Mouse (Mus musculus) liver, adult 2 months (tissue): ENCODE measurements around the gene Dalrd3. TPM values are rescaled to one million over a fixed set of nuclear protein-coding genes. Genes with fewer than 3 reads are reported as not detected.

Source experiments
- DNase-seq: peaks from one replicate; pipeline ENCODE4 v3.0.0-alpha.2; 2011; ENCODE audit warnings: low read depth, low spot score; ENCODE audit errors: extremely low read depth
- H3K27ac ChIP-seq: fragments of 200-500 bp; replicated peaks from 2 replicates; pipeline ENCODE4 v1.5.1; 2012; ENCODE audit warnings: low read depth, mild to moderate bottlenecking, control low read depth, inconsistent platforms, low read length; ENCODE audit not compliant: insufficient read depth
- H3K27me3 ChIP-seq: fragments of 200-500 bp; 2 replicates; pipeline ENCODE4 v1.6.1; 2012; ENCODE audit warnings: mild to moderate bottlenecking, moderate library complexity, low read length, inconsistent platforms; ENCODE audit not compliant: control insufficient read depth, insufficient read depth
- H3K36me3 ChIP-seq: fragments of 200-500 bp; 2 replicates; pipeline ENCODE4 v1.6.1; 2012; ENCODE audit warnings: low read length, inconsistent platforms; ENCODE audit not compliant: control insufficient read depth, insufficient read depth
- H3K4me1 ChIP-seq: fragments of 200-500 bp; 2 replicates; pipeline ENCODE4 v1.6.1; 2011; ENCODE audit warnings: low read length; ENCODE audit not compliant: control insufficient read depth, insufficient read depth
- H3K4me3 ChIP-seq: fragments of 200-500 bp; 2 replicates; pipeline ENCODE4 v1.5.1; 2011; ENCODE audit warnings: low read depth, mild to moderate bottlenecking, control low read depth, low read length, moderate library complexity; ENCODE audit not compliant: insufficient read depth
- H3K79me2 ChIP-seq: fragments of 200-500 bp; 2 replicates; pipeline ENCODE4 v1.6.1; 2012; ENCODE audit warnings: inconsistent platforms, mild to moderate bottlenecking, low read length, moderate library complexity; ENCODE audit not compliant: control insufficient read depth, insufficient read depth
- H3K9ac ChIP-seq: fragments of 200-500 bp; 2 replicates; pipeline ENCODE4 v1.6.1; 2012; ENCODE audit warnings: low read depth, mild to moderate bottlenecking, control low read depth, inconsistent platforms, low read length
- CTCF ChIP-seq: fragments of 200-500 bp; IDR thresholded peaks from 2 replicates; pipeline ENCODE4 v1.5.1; 2011; ENCODE audit warnings: low read depth, low read length, control low read depth
- POLR2A ChIP-seq: fragments of 200-500 bp; IDR thresholded peaks from 2 replicates; pipeline ENCODE4 v1.6.1; 2011; ENCODE audit warnings: low read length, control low read depth; ENCODE audit not compliant: insufficient read depth; ENCODE audit errors: extremely low read depth
- WGBS: fragments of 180-500 bp; shearing (Covaris S2); methylation state at CpG from one replicate; pipeline ENCODE4 v1.1.7; 2018; 5-methylcytosine and 5-hydroxymethylcytosine counted together
- polyA plus RNA-seq: library from polyadenylated mRNA; depleted of rRNA; stranded (reverse); fragments of >200 nt; gene quantifications from 2 replicates; pipeline ENCODE4 v1.2.3, GENCODE M21; 2012
- total RNA-seq: library from RNA; depleted of rRNA; stranded (reverse); fragments of >200 nt; gene quantifications from 2 replicates; pipeline ENCODE4 v1.2.3, GENCODE M21; 2014

Dalrd3 gene
- total and polyA plus RNA-seq, 2 experiments: 32.8 to 130 TPM

- TF ChIP-seq POLR2A (no peak), CTCF (no peak)
- WGBS: 92% methylated on average over 1 of the region's 1 CpGs
- H3K27me3 ChIP-seq: no peaks in the 10 kb centered on the region
- H3K4me1 ChIP-seq: no peaks in the 10 kb centered on the region; the same call in 1 of the 2 replicates
- no peak overlapping the region for H3K4me3 ChIP-seq
- H3K79me2 ChIP-seq: peaks cover 7% of the 10 kb centered on the region; the same call in 1 of the 2 replicates
- H3K9ac ChIP-seq: no peak overlapping the region
- H3K27ac ChIP-seq: no peak overlapping the region
- DNase-seq: no peak
- H3K36me3 ChIP-seq: peaks cover 55% of the 10 kb centered on the region
Measured at GRCm38 (mm10) chr9:108531496-108531895, 38.2 kb upstream of the Dalrd3 start.

GRCm38 (mm10) chr9:108540846-108541245, 28.8 kb upstream of the Dalrd3 start:
- Histone ChIP-seq H3K27ac (no peak overlapping the region), H3K27me3 (no peaks in the 10 kb centered on the region), H3K9ac (no peak overlapping the region), H3K79me2 (no peaks in the 10 kb centered on the region; the same call in 1 of the 2 replicates), H3K4me3 (no peak overlapping the region), H3K4me1 (peaks cover 5% of the 10 kb centered on the region; the same call in 1 of the 2 replicates), H3K36me3 (peaks cover 67% of the 10 kb centered on the region)
- no peak for DNase-seq
- TF ChIP-seq CTCF (no peak), POLR2A (no peak)

- no peaks in the 10 kb centered on the region for H3K27me3 ChIP-seq
- H3K27ac ChIP-seq: peak overlapping the region; percentile 31
- no peak overlapping the region for H3K4me3 ChIP-seq
- peaks cover 64% of the 10 kb centered on the region for H3K36me3 ChIP-seq
- H3K4me1 ChIP-seq: peaks cover 11% of the 10 kb centered on the region
- WGBS: 19% methylated on average over 3 of the region's 3 CpGs
- peak; percentile 72 for DNase-seq
- H3K9ac ChIP-seq: no peak overlapping the region
- H3K79me2 ChIP-seq: no peaks in the 10 kb centered on the region; the same call in 1 of the 2 replicates
- TF ChIP-seq CTCF: no peak
- no peak for TF ChIP-seq POLR2A
Measured at GRCm38 (mm10) chr9:108545986-108546385, 23.7 kb upstream of the Dalrd3 start.

GRCm38 (mm10) chr9:108546875-108547274, 22.8 kb upstream of the Dalrd3 start:
- TF ChIP-seq CTCF (no peak), POLR2A (no peak)
- H3K9ac ChIP-seq: no peak overlapping the region
- peak overlapping the region; percentile 99 for H3K27ac ChIP-seq
- peaks cover 59% of the 10 kb centered on the region for H3K36me3 ChIP-seq
- DNase-seq: peak; percentile 66
- no peaks in the 10 kb centered on the region for H3K27me3 ChIP-seq
- H3K4me1 ChIP-seq: peaks cover 14% of the 10 kb centered on the region
- no peaks in the 10 kb centered on the region; the same call in 1 of the 2 replicates for H3K79me2 ChIP-seq
- H3K4me3 ChIP-seq: no peak overlapping the region
- WGBS: 23% methylated on average over 1 of the region's 1 CpGs

- DNase-seq: no peak
- Histone ChIP-seq H3K9ac (no peak overlapping the region), H3K27me3 (no peaks in the 10 kb centered on the region), H3K4me3 (no peak overlapping the region), H3K79me2 (peaks cover 8% of the 10 kb centered on the region; the same call in 1 of the 2 replicates), H3K4me1 (no peaks in the 10 kb centered on the region), H3K27ac (no peak overlapping the region), H3K36me3 (peaks cover 44% of the 10 kb centered on the region)
- WGBS: 92% methylated on average over 4 of the region's 4 CpGs
- TF ChIP-seq POLR2A: no peak
- no peak for TF ChIP-seq CTCF
Measured at GRCm38 (mm10) chr9:108559169-108559568, 10.5 kb upstream of the Dalrd3 start.

- peak within 1 kb of the TSS; percentile 30 for H3K27ac ChIP-seq
- peaks cover 8% of the 10 kb centered on the region; the same call in 1 of the 2 replicates for H3K79me2 ChIP-seq
- peak within 1 kb of the TSS; percentile 74 for H3K4me3 ChIP-seq
- DNase-seq: peak; percentile 89
- H3K9ac ChIP-seq: peak within 1 kb of the TSS; percentile 89
- under 1% methylated on average over 53 of the region's 53 CpGs for WGBS
- no peaks in the 10 kb centered on the region for H3K4me1 ChIP-seq
- 0 out of 2 replicates have a peak, but pooled peaks have one; percentile 0 for TF ChIP-seq CTCF
- TF ChIP-seq POLR2A: peak; percentile 78
- H3K27me3 ChIP-seq: no peaks in the 10 kb centered on the region
- peaks cover 37% of the 10 kb centered on the region for H3K36me3 ChIP-seq
Measured at GRCm38 (mm10) chr9:108560227-108560841, 9.4 kb upstream of the Dalrd3 start, which contains the start of gene Impdh2. Impdh2 (plus strand) TSS chr9:108560286.
